Mouse (Mus musculus) E14TG2a.4 (cell line): ENCODE measurements around the gene Slc23a3.

ENCODE experiments used
- CTCF ChIP-seq: conservative IDR thresholded peaks from 2 replicates; pipeline ENCODE4 v1.5.1; 2014; ENCODE audit warnings: low read length
- POU5F1 ChIP-seq: IDR thresholded peaks from 2 replicates; pipeline ENCODE4 v1.6.1; 2014; ENCODE audit warnings: low read length, borderline replicate concordance

DNA sequence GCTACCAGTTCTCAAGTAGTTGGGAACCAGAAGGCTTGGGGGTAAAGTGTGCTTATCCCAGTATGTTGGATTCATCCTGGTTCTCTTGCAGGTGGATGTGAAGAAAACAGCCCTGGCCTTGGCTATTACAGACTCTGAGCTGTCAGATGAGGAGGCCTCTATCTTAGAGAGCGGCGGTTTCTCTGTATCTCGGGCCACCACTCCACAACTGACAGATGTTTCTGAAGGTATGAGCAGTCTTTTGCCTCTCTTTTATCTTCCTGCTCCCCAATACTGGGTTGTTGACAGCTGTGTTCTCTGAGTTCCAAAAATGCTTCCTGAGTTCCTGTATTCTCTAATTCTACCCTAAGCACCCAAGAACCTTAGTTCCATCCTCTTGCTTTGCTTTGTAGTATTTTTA, 11.9 kb upstream of the Slc23a3 start:
- TF ChIP-seq CTCF, result no peak
- TF ChIP-seq POU5F1, result no peak
